Mouse (Mus musculus) lung, postnatal 0 days (tissue): ENCODE measurements around the gene Clybl.

Source experiments
- CTCF ChIP-seq: IDR thresholded peaks from 2 replicates; pipeline ENCODE4 v1.5.1; 2016; ENCODE audit warnings: antibody characterized with exemption, mild to moderate bottlenecking
- EP300 ChIP-seq: IDR thresholded peaks from 2 replicates; pipeline ENCODE4 v1.6.1; 2016; ENCODE audit warnings: antibody characterized with exemption, mild to moderate bottlenecking, control low read depth

- TF ChIP-seq CTCF (no peak), EP300 (no peak)
These were observed 114.9 kb downstream of the Clybl start for GRCm38 (mm10) chr14:122296399-122296798.
